Mouse (Mus musculus): ENCODE measurements around the gene Smim1.

- TF ChIP-seq POLR2A (IDR thresholded peaks at IDR 0.05; ENCODE audit: low read depth, low read length) (no peak), CTCF (IDR thresholded peaks at IDR 0.05; ENCODE audit: borderline replicate concordance, insufficient read depth, low read length) (no peak)
Observed at GRCm38 (mm10) chr4:154056046-154056445, 30.0 kb upstream of the Smim1 start.
